Mouse (Mus musculus): ENCODE measurements at regions not wholly inside any gene's neighbourhood (a gene's known extent, or its start where the extent isn't known, plus 50 kb on each side); places are given as distances from the start of the nearest gene placed in this dataset.
A peak's percentile ranks its signal among the peaks of the same experiment; 100 is the strongest.

GRCm38 (mm10) chr13:115425610-115426562 lies 324.1 kb upstream of the Itga1 start:
- peak; percentile 73 for DNase-seq

- DNase-seq: no peak
Observed at GRCm38 (mm10) chr13:115423761-115424160, 322.0 kb upstream of the Itga1 start.

- DNase-seq: peak; percentile 79
Observed at GRCm38 (mm10) chr13:115421483-115421882, 319.7 kb upstream of the Itga1 start.

- DNase-seq: no peak
Observed at GRCm38 (mm10) chr13:115417829-115418228, 316.1 kb upstream of the Itga1 start.

- no peak for DNase-seq
Observed at GRCm38 (mm10) chr13:115413721-115414531, 312.2 kb upstream of the Itga1 start.

GRCm38 (mm10) chr13:115405916-115406315 lies 304.2 kb upstream of the Itga1 start:
- no peak for DNase-seq

- peak; percentile 59 for DNase-seq
Observed at GRCm38 (mm10) chr13:115400706-115401215, 299.0 kb upstream of the Itga1 start.

GRCm38 (mm10) chr13:115379682-115380081 lies 277.9 kb upstream of the Itga1 start:
- DNase-seq: peak; percentile 23

- no peak for DNase-seq
Observed at GRCm38 (mm10) chr13:115376180-115376880, 274.6 kb upstream of the Itga1 start.

GRCm38 (mm10) chr13:115361457-115361856 lies 259.7 kb upstream of the Itga1 start:
- peak; percentile 77 for DNase-seq

- DNase-seq: no peak
Observed at GRCm38 (mm10) chr13:115347022-115347398, 245.2 kb upstream of the Itga1 start.

- DNase-seq: no peak
Observed at GRCm38 (mm10) chr13:115346115-115347021, 244.6 kb upstream of the Itga1 start.

- peak; percentile 65 for DNase-seq
Observed at GRCm38 (mm10) chr13:115329000-115329960, 227.5 kb upstream of the Itga1 start.

- no peak for DNase-seq
Observed at GRCm38 (mm10) chr13:115326294-115326693, 224.5 kb upstream of the Itga1 start.

GRCm38 (mm10) chr13:115316681-115317080 lies 214.9 kb upstream of the Itga1 start:
- DNase-seq: no peak

- DNase-seq: no peak
Observed at GRCm38 (mm10) chr13:115308586-115308985, 206.8 kb upstream of the Itga1 start.

- peak; percentile 79 for DNase-seq
Observed at GRCm38 (mm10) chr13:115287371-115287770, 185.6 kb upstream of the Itga1 start.

GRCm38 (mm10) chr13:115266164-115266563 lies 164.4 kb upstream of the Itga1 start:
- DNase-seq: peak; percentile 11

- peak; percentile 52 for DNase-seq
Observed at GRCm38 (mm10) chr13:115257345-115257744, 155.6 kb upstream of the Itga1 start.

- no peak for DNase-seq
Observed at GRCm38 (mm10) chr13:115252541-115252940, 150.8 kb upstream of the Itga1 start.

Measured in retina, postnatal 1 day (tissue).